Mouse (Mus musculus): ENCODE measurements around the gene Ucp3. TPM values are rescaled to one million over a fixed set of nuclear protein-coding genes. Genes with fewer than 3 reads are reported as not detected.

The Ucp3 gene
- polyA plus RNA-seq, 1 experiment: not detected

GRCm38 (mm10) chr7:100459862-100460261 is 12.9 kb upstream of the Ucp3 start:
- H3K4me1 ChIP-seq (ENCODE audit: control insufficient read depth, insufficient read depth, low read length): peaks cover 28% of the 10 kb centered on the region
- no peak overlapping the region for H3K4me3 ChIP-seq (ENCODE audit: insufficient read depth, low read length)
- no peak overlapping the region for H3K27ac ChIP-seq (ENCODE audit: insufficient read depth, low read depth, low read length)
- TF ChIP-seq CTCF (IDR thresholded peaks at IDR 0.05; ENCODE audit: low read depth, low read length) (no peak), POLR2A (IDR thresholded peaks at IDR 0.05; ENCODE audit: borderline replicate concordance, low read depth, low read length) (no peak)

- peaks cover 41% of the 10 kb centered on the region for H3K4me1 ChIP-seq (ENCODE audit: control insufficient read depth, insufficient read depth, low read length)
- TF ChIP-seq POLR2A (IDR thresholded peaks at IDR 0.05; ENCODE audit: borderline replicate concordance, low read depth, low read length) (no peak), CTCF (IDR thresholded peaks at IDR 0.05; ENCODE audit: low read depth, low read length) (no peak)
- peak overlapping the region; percentile 72 for H3K27ac ChIP-seq (ENCODE audit: insufficient read depth, low read depth, low read length)
- H3K4me3 ChIP-seq (ENCODE audit: insufficient read depth, low read length): no peak overlapping the region
These were observed 11.1 kb upstream of the Ucp3 start for GRCm38 (mm10) chr7:100461621-100462151.

- peaks cover 41% of the 10 kb centered on the region for H3K4me1 ChIP-seq (ENCODE audit: control insufficient read depth, insufficient read depth, low read length)
- no peak overlapping the region for H3K4me3 ChIP-seq (ENCODE audit: insufficient read depth, low read length)
- H3K27ac ChIP-seq (ENCODE audit: insufficient read depth, low read depth, low read length): no peak overlapping the region
- TF ChIP-seq POLR2A (IDR thresholded peaks at IDR 0.05; ENCODE audit: borderline replicate concordance, low read depth, low read length) (no peak), CTCF (IDR thresholded peaks at IDR 0.05; ENCODE audit: low read depth, low read length) (no peak)
These were observed 9.6 kb upstream of the Ucp3 start for GRCm38 (mm10) chr7:100463194-100463593.

- Histone ChIP-seq H3K27ac (ENCODE audit: insufficient read depth, low read depth, low read length) (no peak overlapping the region), H3K4me3 (ENCODE audit: insufficient read depth, low read length) (no peak overlapping the region), H3K4me1 (ENCODE audit: control insufficient read depth, insufficient read depth, low read length) (peaks cover 41% of the 10 kb centered on the region)
- TF ChIP-seq POLR2A (IDR thresholded peaks at IDR 0.05; ENCODE audit: borderline replicate concordance, low read depth, low read length): no peak
- no peak for TF ChIP-seq CTCF (IDR thresholded peaks at IDR 0.05; ENCODE audit: low read depth, low read length)
These were observed 9.0 kb upstream of the Ucp3 start for GRCm38 (mm10) chr7:100463757-100464156.

- Histone ChIP-seq H3K4me3 (ENCODE audit: insufficient read depth, low read length) (no peak overlapping the region), H3K27ac (ENCODE audit: insufficient read depth, low read depth, low read length) (no peak overlapping the region), H3K4me1 (ENCODE audit: control insufficient read depth, insufficient read depth, low read length) (peaks cover 39% of the 10 kb centered on the region)
- no peak for TF ChIP-seq CTCF (IDR thresholded peaks at IDR 0.05; ENCODE audit: low read depth, low read length)
- TF ChIP-seq POLR2A (IDR thresholded peaks at IDR 0.05; ENCODE audit: borderline replicate concordance, low read depth, low read length): no peak
These were observed 8.5 kb upstream of the Ucp3 start for GRCm38 (mm10) chr7:100464248-100464647.

- no peak overlapping the region for H3K27ac ChIP-seq (ENCODE audit: insufficient read depth, low read depth, low read length)
- TF ChIP-seq POLR2A (IDR thresholded peaks at IDR 0.05; ENCODE audit: borderline replicate concordance, low read depth, low read length): no peak
- no peak for TF ChIP-seq CTCF (IDR thresholded peaks at IDR 0.05; ENCODE audit: low read depth, low read length)
- H3K4me1 ChIP-seq (ENCODE audit: control insufficient read depth, insufficient read depth, low read length): peaks cover 38% of the 10 kb centered on the region
- H3K4me3 ChIP-seq (ENCODE audit: insufficient read depth, low read length): no peak overlapping the region
These were observed 7.5 kb upstream of the Ucp3 start for GRCm38 (mm10) chr7:100465248-100465647.

- Histone ChIP-seq H3K27ac (ENCODE audit: insufficient read depth, low read depth, low read length) (no peak overlapping the region), H3K4me1 (ENCODE audit: control insufficient read depth, insufficient read depth, low read length) (peaks cover 33% of the 10 kb centered on the region), H3K4me3 (ENCODE audit: insufficient read depth, low read length) (no peak overlapping the region)
- TF ChIP-seq CTCF (IDR thresholded peaks at IDR 0.05; ENCODE audit: low read depth, low read length): no peak
- TF ChIP-seq POLR2A (IDR thresholded peaks at IDR 0.05; ENCODE audit: borderline replicate concordance, low read depth, low read length): no peak
These were observed 7.0 kb upstream of the Ucp3 start for GRCm38 (mm10) chr7:100465656-100466309.

- H3K4me3 ChIP-seq (ENCODE audit: insufficient read depth, low read length): no peak overlapping the region
- no peak overlapping the region for H3K27ac ChIP-seq (ENCODE audit: insufficient read depth, low read depth, low read length)
- TF ChIP-seq CTCF (IDR thresholded peaks at IDR 0.05; ENCODE audit: low read depth, low read length): no peak
- TF ChIP-seq POLR2A (IDR thresholded peaks at IDR 0.05; ENCODE audit: borderline replicate concordance, low read depth, low read length): no peak
- H3K4me1 ChIP-seq (ENCODE audit: control insufficient read depth, insufficient read depth, low read length): peaks cover 27% of the 10 kb centered on the region
These were observed 5.8 kb upstream of the Ucp3 start for GRCm38 (mm10) chr7:100466781-100467510.

- no peak for TF ChIP-seq CTCF (IDR thresholded peaks at IDR 0.05; ENCODE audit: low read depth, low read length)
- TF ChIP-seq POLR2A (IDR thresholded peaks at IDR 0.05; ENCODE audit: borderline replicate concordance, low read depth, low read length): no peak
- H3K4me1 ChIP-seq (ENCODE audit: control insufficient read depth, insufficient read depth, low read length): peaks cover 24% of the 10 kb centered on the region
- H3K4me3 ChIP-seq (ENCODE audit: insufficient read depth, low read length): no peak overlapping the region
- no peak overlapping the region for H3K27ac ChIP-seq (ENCODE audit: insufficient read depth, low read depth, low read length)
These were observed 4.0 kb upstream of the Ucp3 start for GRCm38 (mm10) chr7:100468761-100469160.

GRCm38 (mm10) chr7:100469502-100469901 is 3.3 kb upstream of the Ucp3 start:
- TF ChIP-seq POLR2A (IDR thresholded peaks at IDR 0.05; ENCODE audit: borderline replicate concordance, low read depth, low read length): no peak
- no peak for TF ChIP-seq CTCF (IDR thresholded peaks at IDR 0.05; ENCODE audit: low read depth, low read length)
- Histone ChIP-seq H3K27ac (ENCODE audit: insufficient read depth, low read depth, low read length) (no peak overlapping the region), H3K4me1 (ENCODE audit: control insufficient read depth, insufficient read depth, low read length) (peaks cover 31% of the 10 kb centered on the region), H3K4me3 (ENCODE audit: insufficient read depth, low read length) (no peak overlapping the region)
